Mouse (Mus musculus) c-Kit-positive CD71-negative TER-119-negative erythroid progenitor cells, embryonic 14.5 days (primary cell): ENCODE measurements around the gene Naa50.

Experiments
- DNase-seq: peaks from one replicate; pipeline ENCODE4 v3.0.0-alpha.2; 2013; ENCODE audit warnings: low read depth

Gene Naa50

DNA sequence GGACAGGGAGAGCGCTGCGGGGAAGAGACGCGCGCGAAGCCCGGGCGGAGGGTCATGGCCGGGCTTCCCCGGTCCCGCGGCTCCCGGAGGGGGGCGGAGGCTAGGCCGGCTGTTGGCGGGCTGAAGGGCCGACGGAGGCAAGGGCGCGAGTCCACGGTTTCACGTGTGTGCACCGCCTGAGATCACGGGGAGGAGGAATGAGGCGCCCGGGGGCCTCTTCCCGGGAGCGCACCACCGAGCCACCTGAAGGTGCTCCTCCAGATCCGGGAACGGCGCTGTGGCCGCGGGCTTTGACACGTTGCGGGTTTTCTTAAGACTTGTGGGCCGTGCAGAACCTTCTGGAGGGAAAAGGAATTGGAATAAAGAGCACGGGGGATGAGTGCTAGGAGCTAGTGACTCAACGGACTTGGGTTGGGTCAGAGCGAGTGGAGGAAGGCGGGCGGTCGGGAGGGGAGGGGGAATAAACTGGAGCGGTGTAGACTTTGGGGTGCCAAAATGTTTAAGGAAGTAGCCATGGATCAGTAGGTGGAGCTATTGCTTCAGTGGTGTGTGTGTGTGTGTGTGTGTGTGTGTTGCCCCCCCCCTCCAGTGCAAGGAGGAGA lies 657 bp downstream of the Naa50 start:
- DNase-seq, result peak; percentile 78

DNA sequence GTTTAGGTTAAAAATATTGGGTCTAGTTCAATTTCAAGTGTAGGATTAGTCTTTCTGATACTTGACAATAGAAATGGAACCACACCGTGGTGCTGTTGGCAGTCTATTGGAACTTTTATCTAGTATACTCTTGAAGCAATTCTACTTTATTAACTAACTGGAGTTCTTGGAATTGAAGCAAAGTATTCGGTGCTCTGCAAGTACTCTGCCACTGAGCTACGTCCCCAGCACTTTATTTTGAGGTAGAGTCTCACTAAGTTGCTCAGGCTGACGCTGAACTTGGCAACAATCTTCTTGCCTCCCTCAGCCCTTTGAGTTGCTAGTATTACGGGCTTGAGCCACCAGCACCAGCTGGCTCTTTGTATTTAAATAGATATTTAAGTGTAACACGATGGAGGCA lies 1.9 kb downstream of the Naa50 start:
- DNase-seq, result no peak

DNA sequence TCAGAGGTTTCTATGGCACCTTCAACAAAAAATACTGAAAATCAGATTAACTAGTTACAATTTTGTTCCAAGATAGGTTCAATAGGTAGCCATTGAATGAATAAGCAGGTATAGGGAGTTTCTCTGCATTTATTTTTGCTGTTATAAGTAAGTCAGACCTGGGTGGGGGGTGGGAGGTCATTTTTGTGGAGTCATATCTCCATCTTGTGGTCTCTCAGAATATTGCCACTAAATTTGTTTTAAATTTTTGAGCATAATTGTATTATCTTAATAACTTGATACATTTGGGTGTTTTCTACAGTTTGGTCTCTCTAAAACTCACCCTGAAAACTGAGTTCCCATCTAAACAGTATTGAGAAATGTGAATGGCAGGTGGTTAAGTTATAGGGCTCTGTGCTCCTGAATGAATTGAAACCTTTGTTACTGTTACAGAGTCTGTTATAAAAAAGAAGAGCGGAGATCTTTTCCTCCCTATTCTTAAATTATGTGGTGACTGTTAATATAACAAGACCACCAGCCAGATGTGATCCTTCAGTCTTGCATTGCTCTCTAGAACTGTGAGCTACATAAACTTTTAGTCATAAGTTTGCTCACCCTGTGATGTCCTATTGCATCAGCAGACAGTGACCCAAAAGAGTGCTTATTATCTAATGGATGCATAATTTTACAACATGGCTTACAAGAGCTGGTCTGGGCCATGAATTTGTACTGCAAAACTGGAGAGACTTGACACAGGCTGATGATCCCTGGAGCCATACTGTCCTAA lies 9.6 kb downstream of the Naa50 start:
- DNase-seq, result no peak

DNA sequence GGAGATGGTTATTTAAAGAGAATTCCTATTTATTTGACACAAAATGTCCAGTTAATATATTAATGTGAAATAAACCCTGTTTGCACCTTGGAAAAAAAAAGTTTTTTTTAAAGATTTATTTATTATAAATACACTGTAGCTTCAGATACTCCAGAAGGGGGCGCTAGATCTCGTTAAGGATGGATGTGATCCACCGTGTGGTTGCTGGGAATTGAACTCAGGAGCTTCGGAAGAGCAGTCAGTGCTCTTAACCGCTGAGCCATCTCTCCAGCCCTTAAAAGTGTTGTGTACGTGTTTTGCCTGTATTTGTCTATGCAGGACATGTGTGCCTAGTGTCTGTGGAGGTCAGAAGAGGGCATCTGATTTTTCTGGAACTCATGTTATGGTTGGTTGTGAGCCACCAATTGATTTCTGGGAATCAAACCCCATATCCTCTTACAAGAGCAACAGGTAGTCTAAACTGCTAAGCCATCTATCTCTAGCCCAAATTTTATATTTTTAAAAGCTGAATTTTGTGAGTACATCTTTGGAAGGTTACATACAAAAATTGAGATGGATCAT lies 14.9 kb downstream of the Naa50 start:
- DNase-seq, result no peak

DNA sequence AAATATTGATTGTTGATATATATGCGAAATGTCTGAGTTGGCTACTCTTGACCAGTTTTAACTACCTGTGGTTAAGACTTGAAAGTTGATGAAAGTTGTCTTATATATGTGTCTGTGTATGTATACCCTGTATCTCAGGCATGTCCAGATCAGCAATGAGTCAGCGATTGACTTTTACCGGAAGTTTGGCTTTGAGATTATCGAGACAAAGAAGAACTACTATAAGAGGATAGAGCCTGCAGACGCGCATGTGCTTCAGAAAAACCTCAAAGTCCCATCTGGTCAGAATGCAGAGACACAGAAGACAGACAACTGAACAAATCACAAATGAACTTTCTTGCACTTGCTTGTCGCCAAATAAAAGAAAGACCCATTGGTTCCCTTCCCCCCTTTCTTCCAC lies 19.7 kb downstream of the Naa50 start:
- no peak for DNase-seq

DNA sequence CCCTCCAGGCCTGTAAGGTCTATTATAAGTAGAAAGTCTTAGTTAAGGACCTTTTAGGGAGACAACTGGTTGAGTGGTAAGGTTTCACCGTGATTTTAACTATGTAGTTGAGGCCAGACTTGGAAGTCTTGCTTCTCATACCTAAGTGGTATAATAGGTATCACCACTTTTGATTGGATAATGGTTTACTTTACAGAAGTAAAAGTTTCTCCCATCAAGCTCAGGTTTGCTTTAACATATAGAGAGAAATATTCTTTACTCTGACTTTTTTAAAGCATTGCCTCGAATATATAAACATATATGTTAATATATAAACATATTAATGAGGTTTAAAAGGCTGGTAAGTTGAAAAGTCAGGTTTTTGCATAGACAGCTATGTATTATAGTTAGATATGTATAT lies 24.2 kb downstream of the Naa50 start:
- no peak for DNase-seq

DNA sequence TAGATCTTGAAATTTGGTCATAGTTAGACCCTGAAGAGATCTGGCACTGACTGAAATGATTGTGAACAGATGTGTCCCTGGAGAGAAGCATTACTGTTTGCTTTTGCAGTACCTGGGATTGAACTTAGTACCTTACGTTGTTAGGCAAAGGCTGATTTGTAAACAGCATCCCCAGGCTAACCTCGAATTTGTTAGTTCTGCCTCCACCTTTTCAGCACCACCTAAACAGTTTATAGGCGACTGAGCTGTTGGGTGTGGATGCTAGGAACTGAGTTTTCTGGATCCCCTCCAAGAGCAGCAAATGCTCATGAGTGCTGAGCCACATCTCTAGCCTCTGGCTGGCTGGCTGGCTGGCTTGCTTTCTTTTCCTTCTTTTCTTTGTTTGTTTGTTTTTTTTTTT lies 25.6 kb downstream of the Naa50 start:
- DNase-seq, result no peak

DNA sequence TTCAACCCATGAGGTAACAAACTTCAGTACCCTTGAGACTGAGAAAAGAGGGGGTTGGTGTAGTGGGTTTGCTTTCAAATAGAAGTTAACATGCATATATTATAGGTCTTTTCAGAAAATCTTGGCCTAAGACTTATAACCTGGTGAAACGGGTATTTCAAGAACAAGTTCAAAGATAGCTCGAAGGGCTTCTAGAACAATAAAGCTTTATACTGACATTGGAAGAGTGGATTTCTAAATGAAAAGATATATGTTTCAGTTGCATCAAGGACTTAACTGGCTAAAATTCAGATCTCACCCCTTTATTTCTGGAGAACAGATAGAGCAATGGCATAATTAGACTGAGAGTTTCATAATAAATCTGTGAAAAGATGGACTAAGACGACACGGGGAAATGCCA lies 29.4 kb downstream of the Naa50 start:
- DNase-seq, result no peak

DNA sequence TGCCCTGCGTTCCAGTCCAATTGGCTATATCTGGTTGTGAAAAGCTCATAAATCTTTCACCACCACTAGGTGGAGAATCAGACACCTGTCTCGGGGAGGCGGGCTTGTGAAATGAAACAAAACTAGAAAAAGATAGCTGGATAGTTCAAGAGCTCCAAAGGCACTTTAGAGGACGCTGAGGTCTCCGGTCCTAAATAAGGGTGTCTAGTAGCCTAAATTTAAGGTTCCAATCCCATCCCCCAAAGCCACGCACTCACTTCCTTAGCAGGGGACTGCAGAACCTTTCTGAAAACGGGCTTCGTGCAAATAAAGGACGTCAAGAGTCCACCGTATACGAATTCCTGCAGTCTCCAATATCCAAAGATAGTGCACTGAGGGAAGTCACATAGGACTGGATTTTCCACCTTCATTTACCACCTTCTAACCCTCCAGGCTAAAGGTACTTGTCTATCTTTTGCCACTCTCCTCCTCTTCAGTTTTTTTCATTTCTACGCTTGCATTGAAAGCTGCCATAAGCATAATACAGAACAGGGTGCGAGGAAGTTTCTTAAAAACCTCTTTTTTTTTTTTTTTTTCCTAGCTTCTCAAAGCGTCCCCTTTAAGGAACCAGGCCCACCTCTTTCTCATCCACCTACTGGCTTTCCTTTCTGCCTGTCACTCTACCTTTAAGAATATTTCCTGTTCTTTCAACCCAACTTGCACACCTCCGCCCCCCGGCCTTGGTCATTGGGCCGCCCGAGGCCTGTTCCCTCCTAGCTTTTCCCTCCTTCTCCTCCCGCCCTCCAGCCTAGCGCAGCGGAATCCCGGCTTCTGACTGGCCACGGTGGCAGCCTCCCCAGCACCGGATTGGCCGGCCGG lies 32.9 kb downstream of the Naa50 start:
- DNase-seq, result peak; percentile 94

DNA sequence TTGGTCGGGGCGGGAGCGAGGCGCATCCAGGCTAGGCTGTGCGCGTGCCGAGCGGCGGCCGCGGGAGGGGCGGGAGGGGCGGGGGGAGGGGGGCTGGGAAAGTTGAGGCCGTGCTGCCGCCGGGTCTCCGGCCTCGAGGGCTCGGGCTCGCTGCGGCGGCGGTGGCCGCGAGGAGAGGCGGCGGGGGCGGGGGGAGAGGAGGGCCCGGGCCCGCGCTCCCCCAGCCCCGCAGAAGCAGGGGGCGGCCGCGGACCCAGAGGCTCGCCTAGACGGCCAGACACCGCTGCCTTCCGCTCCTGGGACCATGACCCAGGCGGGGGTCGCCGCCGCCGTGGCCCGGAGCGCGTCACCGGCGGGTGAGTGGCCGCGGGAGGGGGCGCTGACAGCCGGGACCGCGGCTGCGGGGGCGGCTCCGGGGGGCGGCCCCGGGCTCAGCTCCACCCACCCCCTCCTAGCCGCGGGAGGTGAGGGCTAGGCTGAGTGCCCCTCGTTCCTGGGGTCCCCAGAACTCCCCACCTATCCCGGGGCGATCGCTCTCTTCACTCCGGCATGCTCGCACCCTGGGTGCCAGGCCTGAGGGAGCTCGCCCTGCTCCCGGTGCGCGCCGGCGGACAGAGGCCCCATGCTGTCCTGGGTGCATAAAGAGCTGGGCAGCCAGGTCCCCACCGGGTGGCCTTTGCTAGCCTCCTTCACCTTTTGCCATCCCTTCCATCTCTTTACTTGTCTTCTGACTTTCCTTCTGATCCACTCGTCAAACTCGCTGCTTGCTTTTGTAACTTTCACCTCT lies 33.7 kb downstream of the Naa50 start, which contains the start of gene Usf3:
Gene Usf3 (plus strand): TSS at position 92 of the 787 bp plus-strand sequence.
- DNase-seq, result no peak

DNA sequence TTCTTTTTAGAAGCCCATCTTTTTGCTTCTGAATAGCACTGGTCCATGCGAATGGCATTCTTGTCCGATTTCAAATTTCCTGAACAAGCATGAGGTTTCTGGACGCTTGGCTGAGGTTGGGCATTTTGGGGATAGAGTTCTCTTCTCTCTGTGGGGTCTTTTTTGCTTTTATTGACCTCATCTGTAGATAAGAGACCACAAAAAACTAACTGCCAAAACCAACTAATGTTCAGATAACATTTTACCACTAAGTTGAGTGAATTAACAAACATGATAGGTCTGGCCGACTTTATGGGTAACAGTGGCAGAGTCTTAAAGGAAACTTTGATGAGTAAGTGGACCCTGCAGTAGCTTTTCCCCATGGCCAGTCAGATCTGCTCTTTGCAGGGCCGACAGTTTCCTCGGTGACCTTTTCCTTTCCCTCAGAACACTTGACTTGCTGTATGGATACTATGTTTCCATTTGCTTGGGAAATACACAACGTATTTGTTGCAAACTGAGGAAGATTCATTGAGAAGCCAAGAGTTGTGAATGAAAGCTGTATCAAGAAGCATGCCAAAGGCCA lies 34.4 kb downstream of the Naa50 start:
- DNase-seq, result no peak

DNA sequence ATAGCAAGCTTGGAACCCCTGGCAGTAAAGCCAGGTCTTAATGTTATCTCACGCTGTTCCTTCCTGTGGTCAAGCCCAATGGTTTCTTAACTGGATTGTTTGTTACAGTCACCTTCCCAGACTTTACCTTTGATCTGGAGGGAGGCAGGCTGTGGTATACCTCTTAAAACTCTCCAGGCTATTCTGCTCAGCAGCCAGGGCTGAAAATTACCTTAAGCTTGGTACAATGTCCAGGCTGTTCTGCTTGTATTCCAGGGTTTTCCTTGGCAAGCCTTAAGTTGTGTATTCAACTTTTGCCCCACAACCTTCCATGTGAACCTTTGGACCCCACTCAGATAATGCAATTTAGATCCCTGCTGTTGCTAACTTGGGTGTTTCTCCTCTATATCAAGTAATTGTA lies 35.4 kb downstream of the Naa50 start:
- no peak for DNase-seq

DNA sequence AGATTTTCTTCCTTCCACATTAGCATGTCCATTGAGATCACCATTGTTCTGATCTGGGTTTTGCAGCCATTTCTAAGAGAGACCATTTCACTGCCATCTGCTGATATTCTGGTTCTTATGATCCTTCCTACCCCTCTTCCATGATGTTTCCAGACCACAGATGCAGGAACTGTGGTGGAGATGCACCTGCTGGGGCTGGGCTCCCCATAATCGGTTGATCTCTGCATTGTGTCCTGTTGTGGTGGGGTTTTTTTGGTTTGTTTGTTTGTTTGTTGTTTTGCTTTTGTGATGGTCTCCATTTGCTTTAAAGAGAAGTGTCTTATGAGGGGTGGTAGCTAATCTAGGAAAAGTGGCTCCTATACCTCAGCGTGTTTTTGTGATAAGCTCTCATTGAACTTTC lies 36.9 kb downstream of the Naa50 start:
- DNase-seq, result no peak

DNA sequence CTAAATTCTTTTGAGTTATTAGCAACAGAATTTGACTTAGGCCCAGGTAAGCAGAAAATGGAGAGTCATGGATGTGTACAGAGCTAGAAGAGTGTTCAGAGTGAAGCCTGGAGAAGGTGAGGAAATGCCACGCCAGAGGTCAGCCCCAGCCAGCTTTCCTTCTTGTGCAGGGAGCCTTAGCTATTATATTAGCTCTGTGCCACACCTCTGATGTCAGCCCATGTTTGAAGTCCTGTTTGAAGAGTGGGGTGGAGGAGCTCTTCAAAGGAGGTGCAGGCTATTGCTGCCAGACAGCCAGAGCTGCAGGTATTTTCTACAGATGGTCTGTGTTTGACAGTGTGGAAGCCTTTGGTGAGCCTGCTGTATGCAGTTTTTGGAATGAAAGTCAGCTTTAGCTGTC lies 38.9 kb downstream of the Naa50 start:
- DNase-seq, result no peak

DNA sequence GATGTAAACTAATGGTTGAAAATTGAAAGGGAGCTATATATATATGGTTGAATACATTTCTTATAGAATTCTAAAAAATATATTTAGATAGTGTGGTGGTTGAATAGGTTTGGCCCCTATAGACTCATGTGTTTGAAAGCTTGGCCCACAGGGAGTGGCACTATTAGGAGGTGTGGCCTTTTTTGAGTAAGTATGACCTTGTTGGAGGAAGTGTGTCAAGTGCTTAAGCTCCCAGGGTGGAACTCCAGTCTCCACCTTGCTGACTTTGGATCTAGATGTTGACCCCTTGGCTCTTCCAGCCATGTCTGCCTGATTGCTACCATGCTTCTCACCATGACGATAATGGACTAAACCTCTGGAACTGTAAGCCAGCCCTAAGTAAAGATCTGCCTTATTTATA lies 43.0 kb downstream of the Naa50 start:
- no peak for DNase-seq

DNA sequence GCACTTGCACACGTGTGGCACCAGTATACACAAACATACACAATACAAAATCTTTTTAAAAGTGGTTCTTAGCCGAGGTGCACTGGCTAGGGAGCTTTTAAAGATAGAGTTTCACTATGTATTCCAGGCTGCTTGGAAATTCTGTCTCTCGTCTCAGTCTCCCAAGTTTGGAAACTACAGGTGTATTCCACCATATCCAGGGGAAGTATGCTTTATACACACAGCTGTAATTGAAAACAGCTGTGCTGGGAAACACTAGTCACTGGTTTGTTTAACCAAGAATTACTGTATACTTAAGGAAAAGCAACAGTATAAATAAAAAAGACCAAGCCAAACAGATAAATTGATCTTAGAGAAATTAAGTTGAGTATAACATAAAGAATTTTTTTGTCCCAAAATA lies 45.1 kb downstream of the Naa50 start:
- DNase-seq, result no peak

DNA sequence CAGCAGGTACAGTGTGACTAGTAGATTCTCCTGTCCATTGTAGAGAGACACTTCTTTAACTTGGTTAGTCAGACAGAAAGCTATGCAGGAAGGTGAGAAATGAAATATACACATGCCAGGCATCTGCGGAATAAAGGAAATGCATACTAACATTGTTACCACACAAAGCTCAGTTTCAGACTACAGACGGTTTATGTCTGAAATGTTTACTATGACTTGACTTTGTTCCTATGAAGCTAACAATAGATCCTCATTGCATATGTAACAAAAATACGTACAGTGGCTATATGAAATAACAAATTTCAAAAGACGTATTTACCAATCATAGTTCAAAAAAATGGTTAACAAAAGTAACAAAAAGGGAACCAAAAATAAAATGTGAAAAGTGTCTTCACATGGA lies 47.5 kb downstream of the Naa50 start:
- no peak for DNase-seq

DNA sequence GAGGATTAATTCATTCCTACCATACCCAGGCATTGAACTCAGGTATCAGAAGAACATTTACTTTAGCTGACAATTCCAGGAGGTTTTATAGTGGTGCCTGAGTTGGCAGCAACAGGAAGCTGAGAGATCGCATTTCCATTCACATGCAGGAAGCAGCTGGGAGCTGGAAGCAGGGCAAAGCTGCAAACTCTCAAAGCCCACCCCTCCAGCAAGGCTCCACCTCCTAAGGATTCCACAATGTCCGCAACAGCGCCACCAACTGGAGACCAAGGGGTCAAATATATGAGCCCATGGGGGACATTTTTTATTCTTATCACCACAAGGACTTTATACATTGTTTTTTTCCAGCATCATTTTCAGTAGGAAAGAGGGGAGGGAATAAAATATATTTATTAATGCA lies 49.1 kb downstream of the Naa50 start:
- DNase-seq, result no peak

DNA sequence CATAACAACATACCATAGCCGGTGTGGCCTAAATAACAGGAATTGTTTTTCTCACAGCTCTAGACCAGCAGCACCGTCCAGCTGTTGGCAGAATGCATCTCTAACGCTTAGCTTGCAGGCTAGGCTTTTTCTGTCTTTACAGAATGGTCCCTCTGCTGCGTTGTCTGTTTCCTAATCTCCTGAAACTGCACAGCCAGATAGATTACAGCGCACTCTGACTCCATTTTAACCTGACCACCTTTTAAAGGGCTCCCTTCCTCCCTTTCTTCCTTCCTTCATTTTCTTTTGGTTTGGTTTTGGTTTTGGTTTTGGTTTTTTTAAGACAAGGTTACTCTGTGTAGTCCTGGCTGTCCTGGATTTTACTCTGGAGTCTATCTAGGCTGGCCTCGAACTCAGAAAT lies 50.4 kb downstream of the Naa50 start:
- DNase-seq, result no peak

DNA sequence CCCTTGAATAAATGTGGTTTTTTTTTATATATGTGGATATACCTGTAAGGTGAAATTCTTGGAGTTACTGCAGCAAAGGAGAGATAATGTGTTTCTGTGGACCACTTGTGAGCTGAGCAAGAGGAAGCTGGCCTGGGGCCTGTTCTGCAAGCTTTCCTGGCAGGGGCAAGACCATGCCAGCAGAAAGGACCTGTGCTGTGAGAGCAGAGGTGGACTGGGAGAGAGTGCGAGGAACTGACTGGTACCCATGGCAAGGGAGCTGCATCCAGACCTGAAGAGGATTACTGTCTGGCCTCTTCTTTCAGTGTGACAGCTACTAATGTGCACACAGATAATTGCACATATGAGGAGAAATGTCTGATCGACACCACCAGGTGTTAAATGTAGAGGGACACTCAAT lies 51.3 kb downstream of the Naa50 start:
- DNase-seq, result no peak

DNA sequence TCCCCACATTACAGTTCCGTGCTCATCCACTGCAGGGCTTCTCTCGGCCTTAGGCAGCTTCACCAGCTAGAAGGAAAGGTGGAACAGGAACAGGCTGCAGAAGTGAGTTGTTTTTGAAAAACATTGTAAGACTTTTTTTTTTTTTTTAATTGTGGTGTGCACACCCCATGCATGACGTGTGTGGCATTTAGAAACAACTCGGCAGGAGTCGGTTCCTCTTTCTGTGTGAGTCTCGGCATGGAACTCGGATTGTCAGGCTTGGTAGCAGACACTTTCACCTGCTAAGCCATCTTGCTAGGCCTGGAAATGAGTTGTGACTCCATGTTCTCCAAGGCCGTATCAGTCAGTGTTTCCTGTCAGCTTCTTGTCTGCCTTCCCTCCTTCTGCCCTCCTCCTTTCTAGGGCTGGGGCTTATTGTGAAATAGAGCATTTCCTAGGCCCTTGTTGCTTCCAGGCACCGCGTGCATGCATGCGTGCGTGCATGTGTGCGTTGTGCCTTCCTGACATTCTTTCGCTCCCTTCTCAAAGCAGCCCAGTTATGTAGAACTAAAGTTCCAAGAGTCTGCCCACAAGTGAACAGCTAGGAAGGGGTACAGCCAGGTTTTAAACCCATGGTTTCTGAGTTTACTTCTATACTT lies 59.6 kb downstream of the Naa50 start:
- peak; percentile 29 for DNase-seq
